Mouse (Mus musculus): ENCODE results near the gene Igsf23. TPM values are rescaled to one million over a fixed set of nuclear protein-coding genes. Genes with fewer than 3 reads are reported as not detected.

Igsf23 gene
- polyA plus RNA-seq, 1 experiment from 2014 or later, result 0.89 TPM

GRCm38 (mm10) chr7:19964985-19965579, 14.5 kb upstream of the Igsf23 start, which contains the start of gene Ceacam20:
Gene Ceacam20 (plus strand): TSS chr7:19965412.
- DNase-seq (no peak), ATAC-seq (no peak)
- no peak for TF ChIP-seq CTCF (IDR thresholded peaks at IDR 0.05; ENCODE audit: low read depth)
- no peak for TF ChIP-seq EP300 (IDR thresholded peaks at IDR 0.05; ENCODE audit: low read depth)
- H3K27ac ChIP-seq (ENCODE audit: low read depth), result no peak within 1 kb of the TSS
- no peaks in the 10 kb centered on the region for H3K4me1 ChIP-seq (ENCODE audit: insufficient read depth)
- no peaks in the 10 kb centered on the region for H3K27me3 ChIP-seq (ENCODE audit: insufficient read depth, low read length)
- WGBS (ENCODE audit: insufficient replicate concordance), result 68% methylated on average over 7 of the region's 7 CpGs
- H3K4me2 ChIP-seq (ENCODE audit: low read depth, low read length), result no peak within 1 kb of the TSS
- no peaks in the 10 kb centered on the region for H3K36me3 ChIP-seq (replicated peaks; ENCODE audit: insufficient read depth, low read length)
- H3K4me3 ChIP-seq (ENCODE audit: low read depth, low read length), result no peak within 1 kb of the TSS
- H3K9me3 ChIP-seq (ENCODE audit: low read length), result peaks cover 3% of the 10 kb centered on the region
- H3K9ac ChIP-seq (replicated peaks), result no peak within 1 kb of the TSS

- H3K9ac ChIP-seq (replicated peaks), result no peak overlapping the region
- 33% methylated on average over 1 of the region's 1 CpGs for WGBS (ENCODE audit: insufficient replicate concordance)
- H3K4me2 ChIP-seq (ENCODE audit: low read depth, low read length), result no peak overlapping the region
- TF ChIP-seq EP300 (IDR thresholded peaks at IDR 0.05; ENCODE audit: low read depth), result no peak
- no peak for TF ChIP-seq CTCF (IDR thresholded peaks at IDR 0.05; ENCODE audit: low read depth)
- H3K27ac ChIP-seq (ENCODE audit: low read depth), result no peak overlapping the region
- ATAC-seq, result no peak
- no peaks in the 10 kb centered on the region for H3K9me3 ChIP-seq (ENCODE audit: low read length)
- H3K4me3 ChIP-seq (ENCODE audit: low read depth, low read length), result no peak overlapping the region
- no peaks in the 10 kb centered on the region for H3K4me1 ChIP-seq (ENCODE audit: insufficient read depth)
- H3K36me3 ChIP-seq (replicated peaks; ENCODE audit: insufficient read depth, low read length), result no peaks in the 10 kb centered on the region
- H3K27me3 ChIP-seq (ENCODE audit: insufficient read depth, low read length), result no peaks in the 10 kb centered on the region
- DNase-seq, result no peak
Measured at GRCm38 (mm10) chr7:19962423-19962822, 11.9 kb upstream of the Igsf23 start.

GRCm38 (mm10) chr7:19956341-19956781, 5.8 kb upstream of the Igsf23 start:
- Histone ChIP-seq H3K4me2 (ENCODE audit: low read depth, low read length) (no peak overlapping the region), H3K9me3 (ENCODE audit: low read length) (no peaks in the 10 kb centered on the region), H3K27me3 (ENCODE audit: insufficient read depth, low read length) (no peaks in the 10 kb centered on the region), H3K9ac (replicated peaks) (no peak overlapping the region), H3K4me3 (ENCODE audit: low read depth, low read length) (no peak overlapping the region), H3K36me3 (replicated peaks; ENCODE audit: insufficient read depth, low read length) (no peaks in the 10 kb centered on the region), H3K4me1 (ENCODE audit: insufficient read depth) (no peaks in the 10 kb centered on the region), H3K27ac (ENCODE audit: low read depth) (no peak overlapping the region)
- 2% methylated on average over 7 of the region's 7 CpGs for WGBS (ENCODE audit: insufficient replicate concordance)
- peak; percentile 80 for ATAC-seq
- TF ChIP-seq CTCF (IDR thresholded peaks at IDR 0.05; ENCODE audit: low read depth), result peak; percentile 90
- no peak for TF ChIP-seq EP300 (IDR thresholded peaks at IDR 0.05; ENCODE audit: low read depth)
- peak; percentile 87 for DNase-seq

GRCm38 (mm10) chr7:19955861-19956260, 5.3 kb upstream of the Igsf23 start:
- 72% methylated on average over 4 of the region's 4 CpGs for WGBS (ENCODE audit: insufficient replicate concordance)
- Histone ChIP-seq H3K27ac (ENCODE audit: low read depth) (no peak overlapping the region), H3K9me3 (ENCODE audit: low read length) (no peaks in the 10 kb centered on the region), H3K9ac (replicated peaks) (no peak overlapping the region), H3K4me2 (ENCODE audit: low read depth, low read length) (no peak overlapping the region), H3K36me3 (replicated peaks; ENCODE audit: insufficient read depth, low read length) (no peaks in the 10 kb centered on the region), H3K4me1 (ENCODE audit: insufficient read depth) (no peaks in the 10 kb centered on the region), H3K4me3 (ENCODE audit: low read depth, low read length) (no peak overlapping the region), H3K27me3 (ENCODE audit: insufficient read depth, low read length) (no peaks in the 10 kb centered on the region)
- TF ChIP-seq EP300 (IDR thresholded peaks at IDR 0.05; ENCODE audit: low read depth) (no peak), CTCF (IDR thresholded peaks at IDR 0.05; ENCODE audit: low read depth) (no peak)
- ATAC-seq, result 0 out of 2 replicates have a peak, but pooled peaks have one; percentile 1
- no peak for DNase-seq

- H3K4me2 ChIP-seq (ENCODE audit: low read depth, low read length), result no peak overlapping the region
- no peaks in the 10 kb centered on the region for H3K36me3 ChIP-seq (replicated peaks; ENCODE audit: insufficient read depth, low read length)
- no peak for ATAC-seq
- WGBS (ENCODE audit: insufficient replicate concordance), result 69% methylated on average over 9 of the region's 9 CpGs
- H3K27ac ChIP-seq (ENCODE audit: low read depth), result no peak overlapping the region
- DNase-seq, result no peak
- H3K9ac ChIP-seq (replicated peaks), result no peak overlapping the region
- no peak for TF ChIP-seq EP300 (IDR thresholded peaks at IDR 0.05; ENCODE audit: low read depth)
- TF ChIP-seq CTCF (IDR thresholded peaks at IDR 0.05; ENCODE audit: low read depth), result no peak
- H3K4me1 ChIP-seq (ENCODE audit: insufficient read depth), result no peaks in the 10 kb centered on the region
- no peak overlapping the region for H3K4me3 ChIP-seq (ENCODE audit: low read depth, low read length)
- no peaks in the 10 kb centered on the region for H3K9me3 ChIP-seq (ENCODE audit: low read length)
- H3K27me3 ChIP-seq (ENCODE audit: insufficient read depth, low read length), result no peaks in the 10 kb centered on the region
Measured at GRCm38 (mm10) chr7:19953054-19953453, 2.5 kb upstream of the Igsf23 start.

- H3K9ac ChIP-seq (replicated peaks), result no peak overlapping the region
- no peaks in the 10 kb centered on the region for H3K27me3 ChIP-seq (ENCODE audit: insufficient read depth, low read length)
- H3K4me3 ChIP-seq (ENCODE audit: low read depth, low read length), result no peak overlapping the region
- no peak for TF ChIP-seq CTCF (IDR thresholded peaks at IDR 0.05; ENCODE audit: low read depth)
- no peak for TF ChIP-seq EP300 (IDR thresholded peaks at IDR 0.05; ENCODE audit: low read depth)
- no peaks in the 10 kb centered on the region for H3K36me3 ChIP-seq (replicated peaks; ENCODE audit: insufficient read depth, low read length)
- no peak overlapping the region for H3K27ac ChIP-seq (ENCODE audit: low read depth)
- no peaks in the 10 kb centered on the region for H3K9me3 ChIP-seq (ENCODE audit: low read length)
- 65% methylated on average over 10 of the region's 10 CpGs for WGBS (ENCODE audit: insufficient replicate concordance)
- no peaks in the 10 kb centered on the region for H3K4me1 ChIP-seq (ENCODE audit: insufficient read depth)
- DNase-seq, result peak; percentile 42
- no peak overlapping the region for H3K4me2 ChIP-seq (ENCODE audit: low read depth, low read length)
- ATAC-seq, result peak; percentile 70
Measured at GRCm38 (mm10) chr7:19952320-19952986, 1.9 kb upstream of the Igsf23 start.
